Mouse (Mus musculus) MEL (cell line): ENCODE data around the gene Dnajb5.

Experiments
- CTCF ChIP-seq, 3 experiments: IDR thresholded peaks in 2 of 3; conservative IDR thresholded peaks in 1 of 3; 2 replicates each; pipeline ENCODE4 v1.5.1; 2011 to 2012; ENCODE audit warnings: low read length in 3 of 3, low read depth in 2 of 3, mild to moderate bottlenecking in 2 of 3, improper control_type of control experiment in 1 of 3, inconsistent platforms in 1 of 3, mixed read lengths in 1 of 3, moderate library complexity in 1 of 3; ENCODE audit not compliant: control insufficient read depth in 1 of 3, insufficient read depth in 1 of 3, poor library complexity in 1 of 3, severe bottlenecking in 1 of 3
- E2F4 ChIP-seq: IDR thresholded peaks from 2 replicates; pipeline ENCODE4 v1.6.1; 2011; ENCODE audit warnings: low read depth, low read length, improper control_type of control experiment, borderline replicate concordance
- EP300 ChIP-seq, 2 experiments: IDR thresholded peaks; 2 replicates each; pipeline ENCODE4 v1.6.1; 2011; ENCODE audit warnings: improper control_type of control experiment in 2 of 2, low read length in 2 of 2, low read depth in 1 of 2, mild to moderate bottlenecking in 1 of 2
- ETS1 ChIP-seq: IDR thresholded peaks from 2 replicates; pipeline ENCODE4 v1.6.1; 2012; ENCODE audit warnings: low read depth, mild to moderate bottlenecking, inconsistent platforms, low read length, improper control_type of control experiment, moderate library complexity
- GABPA ChIP-seq: IDR thresholded peaks from 2 replicates; pipeline ENCODE4 v1.6.1; 2012; ENCODE audit warnings: low read depth, mild to moderate bottlenecking, inconsistent platforms, low read length, improper control_type of control experiment, moderate library complexity
- HCFC1 ChIP-seq: IDR thresholded peaks from 2 replicates; pipeline ENCODE4 v1.6.1; 2012; ENCODE audit warnings: low read depth, mild to moderate bottlenecking, inconsistent platforms, low read length, improper control_type of control experiment, moderate library complexity
- MYB ChIP-seq: IDR thresholded peaks from 2 replicates; pipeline ENCODE4 v1.6.1; 2011; ENCODE audit warnings: mild to moderate bottlenecking, low read depth, low read length, improper control_type of control experiment
- POLR2A ChIP-seq, 2 experiments: IDR thresholded peaks; 2 replicates each; pipeline ENCODE4 v1.6.1; 2011 to 2012; ENCODE audit warnings: low read length in 2 of 2, mild to moderate bottlenecking in 2 of 2, control low read depth in 1 of 2, improper control_type of control experiment in 1 of 2, low read depth in 1 of 2, moderate library complexity in 1 of 2; ENCODE audit not compliant: control insufficient read depth in 1 of 2, insufficient read depth in 1 of 2, poor library complexity in 1 of 2
- RAD21 ChIP-seq: IDR thresholded peaks from 2 replicates; pipeline ENCODE4 v1.6.1; 2011; ENCODE audit warnings: mild to moderate bottlenecking, low read depth, low read length, improper control_type of control experiment
- SIN3A ChIP-seq: IDR thresholded peaks from 2 replicates; pipeline ENCODE4 v1.6.1; 2012; ENCODE audit warnings: low read length, improper control_type of control experiment, inconsistent platforms
- USF1 ChIP-seq: IDR thresholded peaks from 2 replicates; pipeline ENCODE4 v1.6.1; 2014; ENCODE audit warnings: low read depth, mild to moderate bottlenecking, inconsistent platforms, low read length, improper control_type of control experiment, moderate library complexity
- USF2 ChIP-seq, 2 experiments: IDR thresholded peaks; 2 replicates each; pipeline ENCODE4 v1.6.1; 2011 to 2012; ENCODE audit warnings: improper control_type of control experiment in 2 of 2, low read length in 2 of 2, borderline replicate concordance in 1 of 2, inconsistent platforms in 1 of 2, low read depth in 1 of 2, mild to moderate bottlenecking in 1 of 2; ENCODE audit not compliant: insufficient read depth in 1 of 2
- ZKSCAN1 ChIP-seq: IDR thresholded peaks from 2 replicates; pipeline ENCODE4 v1.6.1; 2012; ENCODE audit warnings: low read depth, mild to moderate bottlenecking, inconsistent platforms, low read length, improper control_type of control experiment, moderate library complexity
- ZNF384 ChIP-seq: IDR thresholded peaks from 2 replicates; pipeline ENCODE4 v1.6.1; 2012; ENCODE audit warnings: low read depth, mild to moderate bottlenecking, inconsistent platforms, low read length, improper control_type of control experiment

GRCm38 (mm10) chr4:42933630-42934029, 16.0 kb upstream of the Dnajb5 start:
- peak in 2 of 3 experiments; percentile 42 to 56; a peak in 4 of 6 replicates for TF ChIP-seq CTCF (IDR thresholded peaks at IDR 0.05 in 2 of 3, conservative IDR thresholded peaks at IDR 0.05 in 1 of 3; ENCODE audit: control insufficient read depth in 1 of 3, insufficient read depth in 1 of 3, low read depth in 2 of 3, low read length in 3 of 3, poor library complexity in 1 of 3, severe bottlenecking in 1 of 3)
- no peak for TF ChIP-seq E2F4
- TF ChIP-seq EP300 (IDR thresholded peaks at IDR 0.05; ENCODE audit: low read depth in 1 of 2, low read length in 2 of 2): no peak
- no peak for TF ChIP-seq ETS1
- peak; percentile 53; the same call in 1 of the 2 replicates for TF ChIP-seq HCFC1
- TF ChIP-seq GABPA: no peak
- 0 out of 4 replicates have a peak, but pooled peaks of 1 of the 2 experiments have one; percentile 24 for TF ChIP-seq POLR2A (IDR thresholded peaks at IDR 0.05; ENCODE audit: control insufficient read depth in 1 of 2, insufficient read depth in 1 of 2, low read depth in 1 of 2, low read length in 2 of 2, poor library complexity in 1 of 2)
- no peak for TF ChIP-seq ZKSCAN1
- no peak for TF ChIP-seq ZNF384
- no peak for TF ChIP-seq USF2 (IDR thresholded peaks at IDR 0.05; ENCODE audit: borderline replicate concordance in 1 of 2, insufficient read depth in 1 of 2, low read depth in 1 of 2, low read length in 2 of 2)
- 0 out of 2 replicates have a peak, but pooled peaks have one; percentile 37 for TF ChIP-seq SIN3A
- no peak; the same call in 1 of the 2 replicates for TF ChIP-seq RAD21
- TF ChIP-seq MYB: no peak
- no peak for TF ChIP-seq USF1
